Mouse (Mus musculus): ENCODE measurements around the gene Psenen.

The Psenen gene

GRCm38 (mm10) chr7:30563117-30563905 is at the start of gene Psenen, which contains the start of the genes U2af1l4 and Gm49396:
Psenen (minus strand) TSS chr7:30563627.
U2af1l4 (plus strand) TSS chr7:30563301.
Gm49396 (plus strand) TSS chr7:30563344.
- DNase-seq: peak; percentile 98

GRCm38 (mm10) chr7:30612654-30613402 is 49.4 kb upstream of the Psenen start, which contains the start of gene Upk1a:
Upk1a (minus strand) TSS chr7:30612847.
- no peak for DNase-seq

- no peak for DNase-seq
Measured at GRCm38 (mm10) chr7:30610043-30610442, 46.6 kb upstream of the Psenen start.

GRCm38 (mm10) chr7:30608476-30608875 is 45.0 kb upstream of the Psenen start:
- no peak for DNase-seq

GRCm38 (mm10) chr7:30607706-30608309 is 44.4 kb upstream of the Psenen start:
- peak; percentile 78 for DNase-seq

GRCm38 (mm10) chr7:30604944-30605343 is 41.5 kb upstream of the Psenen start:
- no peak for DNase-seq

GRCm38 (mm10) chr7:30604424-30604823 is 41.0 kb upstream of the Psenen start:
- no peak for DNase-seq

- DNase-seq: peak; percentile 72
Measured at GRCm38 (mm10) chr7:30602583-30602982, 39.2 kb upstream of the Psenen start.

- peak; percentile 78 for DNase-seq
Measured at GRCm38 (mm10) chr7:30600651-30601050, 37.2 kb upstream of the Psenen start.

- DNase-seq: peak; percentile 95
Measured at GRCm38 (mm10) chr7:30599933-30600353, 36.5 kb upstream of the Psenen start.

GRCm38 (mm10) chr7:30598786-30599185 is 35.4 kb upstream of the Psenen start, which contains the start of gene Zbtb32:
Zbtb32 (minus strand) TSS chr7:30598909.
- no peak for DNase-seq

- DNase-seq: peak; percentile 48
Measured at GRCm38 (mm10) chr7:30596811-30597210, 33.4 kb upstream of the Psenen start.

GRCm38 (mm10) chr7:30596093-30596492 is 32.7 kb upstream of the Psenen start:
- DNase-seq: no peak

GRCm38 (mm10) chr7:30594510-30595024 is 31.1 kb upstream of the Psenen start:
- DNase-seq: no peak

- DNase-seq: no peak
Measured at GRCm38 (mm10) chr7:30593579-30594509, 30.4 kb upstream of the Psenen start.

GRCm38 (mm10) chr7:30592772-30593423 is 29.5 kb upstream of the Psenen start:
- DNase-seq: no peak

GRCm38 (mm10) chr7:30591605-30591951 is 28.2 kb upstream of the Psenen start:
- DNase-seq: no peak

GRCm38 (mm10) chr7:30590927-30591604 is 27.6 kb upstream of the Psenen start:
- no peak for DNase-seq

GRCm38 (mm10) chr7:30589435-30590301 is 26.2 kb upstream of the Psenen start:
- peak; percentile 92 for DNase-seq
